Mouse (Mus musculus): ENCODE results near the gene Copz1.
A peak's percentile ranks its signal among the peaks of the same experiment; 100 is the strongest.
"Not testable (repeated sequence)": the region's sequence is repeated elsewhere in the genome, so short reads cannot be mapped to it uniquely, and the experiment has no call there.

Copz1 gene

DNA sequence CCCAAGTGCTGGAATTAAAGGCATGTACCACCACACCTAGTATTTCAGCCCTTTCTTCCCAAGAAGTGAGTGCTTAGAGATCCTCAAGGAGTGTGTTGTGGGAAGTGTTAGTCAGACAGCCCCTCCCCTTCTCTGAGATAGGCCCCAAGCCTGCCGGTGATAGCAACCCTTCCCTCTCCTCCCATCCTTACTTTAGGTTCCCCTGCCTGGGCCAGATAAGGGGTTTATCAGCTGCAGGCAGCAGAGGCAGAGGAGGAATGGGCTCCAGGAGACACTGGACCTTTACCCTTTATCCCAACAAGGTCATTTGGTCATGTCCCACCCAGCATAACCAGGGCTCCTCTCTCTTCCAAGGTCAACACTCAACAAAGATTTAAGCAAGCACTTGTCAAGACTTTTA lies 20.9 kb upstream of the Copz1 start:
- DNase-seq (ENCODE audit: low spot score), result no peak

- DNase-seq (ENCODE audit: low spot score), result no peak
Observed at GRCm38 (mm10) chr15:103252660-103253059, 19.9 kb upstream of the Copz1 start.

DNA sequence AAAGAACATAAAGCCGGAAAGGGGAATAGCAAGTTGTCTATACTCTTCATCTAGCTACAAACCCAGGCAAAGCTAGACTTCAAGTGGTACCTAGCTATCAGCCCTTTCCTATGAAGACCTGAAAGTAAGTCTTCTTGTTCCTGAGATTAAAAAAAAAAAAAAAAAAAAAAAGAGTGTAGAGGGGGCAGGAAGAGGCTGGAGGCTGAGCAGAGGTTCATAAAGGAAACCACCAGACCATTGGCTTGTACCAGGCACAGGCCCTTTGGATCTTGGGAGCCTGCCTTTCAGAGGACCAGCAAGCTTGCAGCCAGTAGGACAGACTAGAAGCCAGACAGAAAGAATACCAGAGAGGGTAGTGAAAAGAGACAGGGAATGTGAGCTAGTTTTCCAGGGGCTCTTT lies 19.2 kb upstream of the Copz1 start:
- no peak for DNase-seq (ENCODE audit: low spot score)

GRCm38 (mm10) chr15:103255169-103255568 lies 17.3 kb upstream of the Copz1 start:
- DNase-seq (ENCODE audit: low spot score), result no peak

GRCm38 (mm10) chr15:103256210-103256986 lies 16.1 kb upstream of the Copz1 start:
- DNase-seq (ENCODE audit: low spot score), result no peak

GRCm38 (mm10) chr15:103257790-103258728 lies 14.5 kb upstream of the Copz1 start, which contains the start of gene Nfe2:
TSS of gene Nfe2 (minus strand) at chr15:103258403.
- DNase-seq (ENCODE audit: low spot score), result peak; percentile 14

GRCm38 (mm10) chr15:103259162-103259561 lies 13.4 kb upstream of the Copz1 start:
- DNase-seq (ENCODE audit: low spot score), result no peak

GRCm38 (mm10) chr15:103259989-103260388 lies 12.5 kb upstream of the Copz1 start:
- DNase-seq (ENCODE audit: low spot score), result no peak

- DNase-seq (ENCODE audit: low spot score), result no peak
Observed at GRCm38 (mm10) chr15:103264794-103265193, 7.7 kb upstream of the Copz1 start.

DNA sequence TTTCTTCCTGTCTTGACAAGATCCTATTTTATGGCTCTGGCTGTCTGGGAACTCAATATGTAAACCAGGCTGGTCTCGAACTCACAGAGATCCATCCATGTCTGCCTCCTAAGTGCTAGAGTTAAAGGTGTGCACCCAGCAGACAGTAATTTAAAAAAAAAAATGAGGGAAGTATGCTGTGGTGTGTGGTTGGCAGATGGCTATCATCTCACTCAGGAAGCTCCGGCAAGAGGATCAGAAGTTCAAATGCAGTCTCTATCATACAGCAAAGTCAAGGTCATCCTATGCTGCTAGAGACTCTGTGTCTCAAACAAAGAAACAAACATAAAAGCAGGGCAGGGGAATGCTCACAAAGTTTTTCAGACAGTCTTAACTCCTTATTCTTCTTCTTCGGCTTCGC lies 3.6 kb upstream of the Copz1 start:
- DNase-seq (ENCODE audit: low spot score), result no peak

DNA sequence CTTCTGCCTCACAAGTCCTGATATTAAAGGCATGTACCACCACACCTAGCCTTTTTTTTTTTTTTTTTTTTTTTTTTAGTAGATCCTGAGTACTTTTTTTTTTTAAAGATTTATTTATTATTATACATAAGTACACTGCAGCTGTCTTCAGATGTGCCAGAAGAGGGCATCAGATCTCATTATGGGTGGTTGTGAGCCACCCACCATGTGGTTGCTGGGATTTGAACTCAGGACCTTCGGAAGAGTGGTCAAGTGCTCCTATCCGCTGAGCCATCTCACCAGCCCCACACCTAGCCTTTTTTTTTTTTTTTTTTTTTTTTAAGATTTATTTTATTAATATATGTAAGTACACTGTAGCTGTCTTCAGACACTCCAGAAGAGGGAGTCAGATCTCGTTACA lies 3.4 kb downstream of the Copz1 start:
- DNase-seq (ENCODE audit: low spot score), result not testable (repeated sequence)

- DNase-seq (ENCODE audit: low spot score), result no peak
Observed at GRCm38 (mm10) chr15:103277949-103278348, 5.4 kb downstream of the Copz1 start.

GRCm38 (mm10) chr15:103279750-103280149 lies 7.2 kb downstream of the Copz1 start:
- DNase-seq (ENCODE audit: low spot score), result no peak

DNA sequence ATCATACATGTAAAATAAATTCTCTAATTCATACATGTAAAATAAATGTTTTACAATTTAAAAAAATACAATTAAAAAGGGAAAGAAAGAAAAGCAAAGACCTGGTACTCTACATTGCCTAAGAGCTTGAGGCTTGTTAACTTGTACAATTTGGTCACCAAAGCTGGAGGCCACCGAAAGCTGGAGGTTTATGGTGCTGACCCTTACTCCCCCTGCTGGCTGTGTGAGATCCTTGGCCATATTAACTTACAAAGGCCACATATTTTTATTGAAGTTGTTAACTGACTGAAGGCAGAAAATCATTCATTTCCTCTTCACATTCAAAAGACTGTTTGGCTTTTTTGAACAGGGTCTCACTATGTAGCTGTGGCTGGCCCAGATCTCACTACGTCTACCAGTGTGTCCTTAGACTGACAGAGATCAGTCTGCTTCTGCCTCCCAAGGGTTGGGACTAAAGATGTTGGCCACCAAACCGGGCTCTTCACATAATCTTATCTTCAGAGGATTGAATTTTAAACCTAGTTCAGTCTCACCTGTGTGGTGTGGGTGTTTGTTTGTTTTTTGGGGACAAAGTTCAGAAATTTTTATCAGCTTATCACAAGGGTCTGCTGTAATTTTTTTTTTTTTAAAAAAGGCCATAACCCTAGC lies 8.4 kb downstream of the Copz1 start:
- DNase-seq (ENCODE audit: low spot score), result no peak

DNA sequence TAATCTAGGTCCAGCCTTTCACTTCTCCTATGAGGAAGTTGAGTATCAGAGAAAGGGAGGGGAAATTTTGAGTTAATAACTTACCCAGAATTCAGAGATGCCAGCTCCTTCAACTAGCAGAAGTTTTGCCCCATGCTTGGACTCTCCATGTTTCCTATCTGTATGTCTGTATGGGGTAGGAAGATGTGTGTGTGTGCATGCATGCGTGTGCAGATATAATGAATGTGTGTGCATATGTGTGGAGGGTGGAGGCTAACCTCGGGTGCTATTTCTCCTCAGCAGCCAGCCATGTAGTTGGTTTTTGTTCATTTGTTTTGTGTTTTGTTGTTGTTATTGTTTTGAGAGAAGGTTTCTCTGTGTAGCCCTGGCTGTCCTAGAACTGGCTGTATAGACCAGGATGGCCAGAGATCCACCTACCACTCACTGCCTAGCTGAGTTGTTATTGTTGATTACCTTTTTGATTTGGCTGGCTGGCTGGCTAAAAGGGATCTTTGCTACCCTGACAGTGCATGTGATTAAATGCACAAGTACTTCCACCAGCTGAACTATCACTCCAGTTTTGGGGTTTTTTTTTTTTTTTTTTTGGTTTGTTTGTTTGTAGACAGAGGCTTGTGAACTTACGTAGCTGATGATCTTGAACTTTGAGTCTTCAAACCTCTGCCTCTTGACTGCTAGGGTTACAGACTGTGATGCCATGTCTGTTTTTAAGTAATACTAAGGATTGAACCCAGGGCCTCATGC lies 9.1 kb downstream of the Copz1 start:
- no peak for DNase-seq (ENCODE audit: low spot score)

DNA sequence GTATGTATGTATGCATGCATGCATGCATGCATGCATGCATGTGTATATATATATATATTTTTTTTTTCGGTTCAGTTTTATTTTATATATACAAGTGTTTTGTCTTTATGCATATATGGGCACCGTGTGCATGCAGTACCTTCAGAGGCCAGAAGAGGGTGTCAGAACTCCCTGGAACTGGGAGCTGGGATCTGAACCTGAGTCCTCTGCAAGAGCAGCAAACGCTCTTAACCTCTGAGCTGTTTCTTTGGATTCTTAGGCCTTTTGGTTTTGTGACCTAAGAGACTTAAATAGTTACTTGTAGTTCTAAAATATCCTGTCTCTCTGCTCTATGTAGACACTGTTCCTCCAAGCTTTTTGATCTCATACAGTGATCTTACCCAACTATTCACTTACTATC lies 11.6 kb downstream of the Copz1 start:
- DNase-seq (ENCODE audit: low spot score), result no peak

DNA sequence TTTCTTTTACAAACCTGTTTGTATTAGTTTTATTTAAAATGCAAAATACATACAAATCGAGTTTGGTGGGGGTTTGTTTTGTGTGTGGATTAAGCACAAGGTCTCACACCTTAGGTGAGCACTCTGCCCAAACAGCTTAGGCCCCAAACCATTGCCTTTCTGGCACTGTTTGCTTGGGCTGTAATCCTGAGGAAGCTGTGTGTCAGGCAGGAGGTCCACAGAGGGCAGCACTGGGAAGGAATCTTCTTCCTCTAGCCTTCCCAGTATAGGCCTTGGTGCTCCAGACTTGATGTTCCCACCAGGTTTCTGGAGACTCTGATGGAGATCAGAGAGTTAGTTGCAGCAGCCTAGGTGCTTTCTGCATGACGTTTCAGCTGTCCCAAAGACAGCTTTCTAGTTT lies 12.1 kb downstream of the Copz1 start:
- DNase-seq (ENCODE audit: low spot score), result no peak

DNA sequence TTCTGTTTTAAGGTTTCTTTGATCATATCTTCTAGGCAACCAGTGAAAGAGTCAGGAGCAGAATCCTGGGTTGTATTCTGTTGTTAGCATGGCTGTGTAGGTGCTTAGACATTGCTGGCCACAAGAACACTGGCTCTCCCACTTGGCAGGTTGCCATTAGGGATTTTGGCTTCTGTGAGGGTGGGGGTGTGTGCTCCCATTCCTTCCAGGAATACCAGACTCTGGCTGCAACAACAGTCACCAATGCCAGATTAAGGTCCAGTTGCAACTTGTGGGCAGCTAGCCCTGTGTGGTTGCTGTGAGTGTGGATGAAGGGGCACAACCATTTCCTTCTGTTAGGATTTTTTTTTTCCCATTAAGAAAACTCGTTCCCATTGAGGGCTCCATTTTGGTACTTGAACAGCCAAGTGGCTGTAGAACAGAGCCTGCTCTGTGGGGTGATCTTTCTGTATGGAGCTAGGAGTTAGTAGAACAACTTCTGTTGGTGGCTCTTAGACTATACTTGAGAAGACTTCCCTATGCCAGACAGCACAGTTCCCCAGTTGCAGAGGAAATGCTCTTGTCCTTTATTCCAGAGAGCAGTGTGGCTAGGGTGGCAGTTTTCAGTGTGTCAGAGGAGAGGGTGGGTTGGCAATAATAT lies 13.4 kb downstream of the Copz1 start:
- DNase-seq (ENCODE audit: low spot score), result no peak

DNA sequence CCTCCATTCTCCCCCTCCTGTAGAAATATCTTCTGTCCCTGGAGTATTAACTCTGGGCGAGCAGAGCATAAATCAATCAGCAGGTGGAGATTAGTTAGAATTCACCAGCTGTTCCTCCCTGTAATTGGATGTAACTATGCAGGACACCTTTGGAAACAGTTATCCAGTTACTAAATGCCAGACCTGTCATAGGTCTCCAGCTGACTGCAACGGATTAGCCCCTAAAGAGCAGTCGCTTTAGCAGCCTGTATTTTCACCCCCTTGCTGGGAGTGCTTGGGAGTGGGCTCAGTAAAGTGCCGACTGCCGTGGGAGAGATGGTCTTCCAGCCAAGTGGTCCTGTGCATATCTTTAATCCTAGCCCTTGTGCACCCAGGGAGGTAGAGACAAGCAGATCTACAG lies 17.1 kb downstream of the Copz1 start:
- DNase-seq (ENCODE audit: low spot score), result no peak

DNA sequence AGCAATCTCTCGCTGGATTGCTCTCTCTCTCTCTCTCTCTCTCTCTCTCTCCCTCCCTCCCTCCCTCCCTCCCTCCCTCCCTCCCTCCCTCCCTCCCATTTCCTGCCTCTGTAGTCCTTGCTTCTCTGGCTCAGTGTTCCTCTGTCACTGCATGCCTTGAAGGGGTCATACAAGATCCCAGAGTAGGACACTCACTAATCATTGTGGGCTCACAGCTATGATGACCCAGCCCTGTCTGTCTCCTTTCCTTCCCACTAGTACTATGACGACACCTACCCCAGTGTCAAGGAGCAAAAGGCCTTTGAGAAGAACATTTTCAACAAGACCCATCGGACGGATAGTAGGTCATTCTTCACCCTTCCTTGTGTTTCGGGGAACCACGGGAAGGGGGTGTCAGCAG lies 17.9 kb downstream of the Copz1 start:
- DNase-seq (ENCODE audit: low spot score), result no peak

- no peak for DNase-seq (ENCODE audit: low spot score)
Observed at GRCm38 (mm10) chr15:103290843-103291242, 18.3 kb downstream of the Copz1 start.

Measured in ovary, postnatal 14 days (tissue).